Mouse (Mus musculus) layer of hippocampus, adult 18-20 months (tissue): Measurements from ENCODE around the gene Abl1. TPM values are rescaled to one million over a fixed set of nuclear protein-coding genes. Genes with fewer than 3 reads are reported as not detected.
"Not testable (repeated sequence)": the region's sequence is repeated elsewhere in the genome, so short reads cannot be mapped to it uniquely, and the experiment has no call there.

Experiments used
- DNase-seq, 2 experiments: peaks; one replicate each; pipeline ENCODE4 v3.0.0; 2022; ENCODE audit warnings: low spot score in 2 of 2
- long read RNA-seq: library from polyadenylated mRNA; stranded (forward); transcript quantifications from one replicate; pipeline ENCODE4 v2.0.0, GENCODE M21; 2021
- total RNA-seq, 2 experiments: library from RNA; stranded (reverse); gene quantifications; 2 replicates each; pipeline ENCODE4 v1.2.3; 2021

The Abl1 gene
- total RNA-seq: 10 to 100 TPM; 42.5 to 46.0 TPM
- long read RNA-seq, full-length matches to known transcripts: 26 of 49 reads
- long read RNA-seq, partial matches to known transcripts: 18 of 49 reads
- long read RNA-seq, other reads (novel, unspliced or antisense): 5 of 49 reads

- DNase-seq: peak; percentile 95 to 97
Measured at GRCm38 (mm10) chr2:31688074-31688925, at the start of gene Abl1. Gene Abl1, plus strand, starts transcription at chr2:31688376.

DNA sequence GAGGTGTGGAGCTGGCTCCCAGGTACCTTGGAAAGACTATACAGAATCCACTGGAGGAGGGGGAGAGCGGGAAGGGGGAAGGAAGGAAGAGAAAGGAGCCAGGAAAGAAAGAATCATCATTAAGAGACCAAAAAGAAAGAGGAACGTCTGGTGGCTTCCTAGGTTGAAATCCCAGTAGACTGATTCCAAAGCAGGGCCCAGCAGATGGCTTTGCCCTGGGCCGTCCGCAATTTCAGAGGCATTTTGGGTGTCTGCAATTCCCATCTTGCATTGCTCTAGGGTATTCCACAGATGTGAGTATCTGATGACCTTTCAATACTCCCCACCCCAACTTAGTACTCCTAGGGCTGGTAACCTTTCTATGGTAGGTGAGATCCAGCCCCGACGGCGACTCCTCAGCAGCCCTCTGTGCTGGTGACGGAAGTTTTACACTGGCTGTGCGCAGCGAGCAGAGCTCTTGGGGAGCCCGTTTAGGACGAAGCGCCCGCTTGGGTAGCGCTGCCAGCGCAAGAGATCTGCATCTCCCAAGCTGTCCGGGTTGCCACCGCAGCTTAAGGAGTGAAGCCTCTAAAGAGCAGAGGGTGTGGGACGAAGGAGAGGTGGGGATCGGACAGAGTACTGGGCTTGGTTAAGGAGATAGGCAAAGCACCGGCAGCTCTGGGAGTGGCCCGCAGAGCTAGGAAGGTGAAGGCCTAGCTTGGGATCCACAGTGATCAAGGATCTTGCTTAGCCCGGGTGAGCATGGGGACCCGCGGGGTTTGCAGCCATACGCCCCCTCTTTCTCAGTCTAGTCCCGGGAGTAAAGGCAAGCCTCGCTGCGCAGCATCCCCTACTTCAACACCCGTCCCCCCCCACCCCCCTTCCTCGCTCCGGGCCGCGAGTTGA, 49.4 kb upstream of the Abl1 start:
- DNase-seq: no peak

DNA sequence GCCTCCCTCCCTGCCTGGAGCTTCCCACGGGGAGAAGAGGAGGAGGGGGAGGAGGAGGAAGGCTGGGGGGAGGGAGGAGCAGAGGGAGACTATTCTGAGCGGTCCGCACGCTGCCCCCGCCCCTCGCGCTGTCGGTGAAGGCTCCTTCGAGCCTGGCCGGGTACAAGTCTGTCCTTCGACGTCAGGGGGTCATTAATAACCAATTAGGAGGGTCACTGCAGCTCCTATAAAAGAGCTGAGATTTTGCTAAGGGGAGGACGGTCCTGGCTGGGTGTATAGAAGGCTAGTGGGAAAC, 48.8 kb upstream of the Abl1 start:
- DNase-seq: no peak

GRCm38 (mm10) chr2:31639901-31640608, 48.1 kb upstream of the Abl1 start, which contains the start of gene Prdm12:
Gene Prdm12, plus strand, starts transcription at chr2:31640037.
- no peak for DNase-seq

DNA sequence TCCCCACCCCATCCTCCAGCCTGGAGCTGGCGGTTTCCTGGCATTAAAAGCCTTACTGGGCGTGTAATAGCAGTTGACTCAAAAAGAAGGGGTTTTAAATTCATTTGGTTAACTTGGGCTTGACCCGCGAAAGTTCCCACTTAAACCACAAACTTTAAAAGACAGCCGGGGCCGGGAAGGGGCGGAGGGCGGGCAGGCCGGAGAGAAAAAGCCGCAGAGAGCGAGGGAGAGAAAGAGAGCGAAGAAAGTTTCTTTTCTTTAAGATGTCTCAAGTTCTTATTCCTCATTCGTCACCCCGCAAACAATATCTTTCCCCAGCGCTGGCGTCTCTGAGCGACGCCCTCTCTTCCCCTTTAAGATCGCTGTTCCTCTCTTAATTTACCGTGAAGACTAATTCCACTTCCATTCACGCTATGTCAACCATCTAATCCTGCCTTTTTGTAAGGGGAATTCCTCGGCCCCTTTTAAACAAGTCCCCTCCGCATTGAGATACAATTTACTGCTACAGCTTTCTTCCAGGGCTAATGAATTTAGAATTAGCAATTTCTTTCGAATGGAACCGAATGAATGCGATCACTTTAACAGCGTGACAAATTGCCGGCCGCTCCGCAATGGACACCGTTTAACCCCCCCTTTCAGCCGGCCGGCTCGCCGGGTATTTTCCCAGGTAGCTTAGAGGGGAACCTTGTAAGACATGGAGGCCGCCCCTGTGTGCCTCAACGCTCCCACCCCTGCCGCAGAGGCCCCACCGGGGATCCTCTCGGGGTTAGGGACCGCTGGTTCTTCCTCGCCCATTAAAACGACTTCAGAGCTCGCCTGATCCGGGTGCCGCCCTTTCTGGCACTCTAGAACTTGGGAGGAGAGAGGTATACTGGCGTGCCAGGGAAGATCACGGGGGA, 47.3 kb upstream of the Abl1 start:
- DNase-seq: no peak

DNA sequence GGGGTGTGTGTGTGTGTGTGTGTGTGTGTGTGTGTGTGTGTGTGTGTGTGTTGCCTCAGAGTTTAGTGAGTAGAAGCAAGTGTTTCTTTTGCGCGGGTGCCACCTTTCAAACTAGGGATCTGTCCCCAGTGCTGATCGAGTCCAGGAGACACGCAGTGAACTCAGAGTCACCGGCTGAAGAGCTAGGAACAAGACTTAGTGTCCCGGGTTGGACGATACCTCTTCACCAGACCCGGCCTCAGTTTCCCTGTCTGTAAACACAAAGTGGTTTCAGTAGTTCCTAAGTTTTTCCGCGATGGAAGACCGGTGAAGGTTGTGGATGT, 46.7 kb upstream of the Abl1 start:
- no peak for DNase-seq

DNA sequence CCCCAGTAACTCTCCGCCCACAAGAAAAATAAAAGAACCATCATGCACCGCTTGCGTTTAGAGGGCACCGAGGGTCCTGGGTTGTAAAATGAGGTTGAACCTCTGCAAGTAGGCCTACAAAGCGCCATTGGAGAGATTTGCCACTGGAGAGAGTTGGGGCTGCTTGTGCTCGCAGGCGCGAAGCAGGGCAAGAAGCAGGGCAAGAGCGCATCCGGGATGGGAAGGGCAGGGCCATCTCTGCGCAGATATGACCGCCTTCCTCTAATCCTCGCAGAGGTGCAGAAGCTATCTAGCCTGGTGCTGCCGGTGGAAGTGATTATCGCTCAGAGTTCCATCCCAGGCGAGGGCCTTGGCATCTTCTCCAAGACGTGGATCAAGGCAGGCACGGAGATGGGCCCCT, 46.2 kb upstream of the Abl1 start:
- DNase-seq: no peak

- peak; percentile 70 to 78 for DNase-seq
Measured at GRCm38 (mm10) chr2:31653971-31654853, 34.0 kb upstream of the Abl1 start.

DNA sequence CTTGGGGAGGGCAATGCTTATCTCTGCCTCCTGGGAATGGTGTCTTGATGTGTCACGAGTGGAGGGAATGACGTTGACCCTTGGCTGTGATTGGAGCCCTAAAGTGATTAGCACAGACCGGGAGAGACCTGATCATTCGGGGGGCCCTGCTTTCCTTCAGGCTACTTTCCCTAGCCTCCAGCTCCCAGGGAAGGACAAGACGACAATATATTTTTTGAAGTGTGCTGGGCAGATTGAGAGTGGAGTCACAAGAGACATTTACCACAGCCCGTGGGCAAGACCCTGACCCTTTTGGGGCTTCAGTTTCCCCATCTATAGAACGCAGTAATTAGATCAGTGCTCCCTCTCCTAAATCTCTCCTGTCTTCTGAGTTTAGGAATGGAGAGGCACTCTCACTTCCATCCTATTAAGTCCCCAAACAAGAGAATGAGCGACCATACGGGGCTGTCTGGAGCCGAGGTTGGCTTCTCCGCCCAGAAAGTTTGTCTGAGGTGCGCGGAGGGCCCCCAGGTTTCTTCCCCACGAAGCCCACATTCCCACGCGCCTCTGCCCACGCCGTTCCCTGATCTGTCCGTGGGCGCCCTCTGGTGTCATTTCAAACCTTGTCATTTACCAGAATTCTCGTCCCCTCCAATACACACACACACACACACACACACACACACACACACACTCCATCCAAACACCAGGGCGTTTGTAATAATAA, 33.2 kb upstream of the Abl1 start:
- peak; percentile 47 to 79 for DNase-seq

DNA sequence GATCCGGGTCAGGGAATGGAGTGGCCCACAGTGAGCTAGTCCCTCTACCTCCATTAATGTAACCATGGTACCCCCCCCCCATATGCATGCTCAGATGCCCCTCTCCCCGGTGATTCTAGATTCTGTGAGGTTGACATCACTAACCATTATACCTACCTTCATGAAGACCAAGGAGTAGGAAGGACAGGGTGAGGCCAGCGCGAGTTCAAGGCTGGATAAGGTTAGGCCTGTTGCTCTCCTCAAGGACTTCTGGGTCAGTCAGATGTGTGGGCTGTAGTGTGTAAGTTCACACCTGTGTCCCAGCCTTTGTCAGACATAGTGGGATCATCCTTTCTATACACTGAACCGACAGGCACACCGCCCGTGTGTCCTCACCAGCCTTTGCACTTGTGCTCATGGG, 31.8 kb upstream of the Abl1 start:
- no peak for DNase-seq

DNA sequence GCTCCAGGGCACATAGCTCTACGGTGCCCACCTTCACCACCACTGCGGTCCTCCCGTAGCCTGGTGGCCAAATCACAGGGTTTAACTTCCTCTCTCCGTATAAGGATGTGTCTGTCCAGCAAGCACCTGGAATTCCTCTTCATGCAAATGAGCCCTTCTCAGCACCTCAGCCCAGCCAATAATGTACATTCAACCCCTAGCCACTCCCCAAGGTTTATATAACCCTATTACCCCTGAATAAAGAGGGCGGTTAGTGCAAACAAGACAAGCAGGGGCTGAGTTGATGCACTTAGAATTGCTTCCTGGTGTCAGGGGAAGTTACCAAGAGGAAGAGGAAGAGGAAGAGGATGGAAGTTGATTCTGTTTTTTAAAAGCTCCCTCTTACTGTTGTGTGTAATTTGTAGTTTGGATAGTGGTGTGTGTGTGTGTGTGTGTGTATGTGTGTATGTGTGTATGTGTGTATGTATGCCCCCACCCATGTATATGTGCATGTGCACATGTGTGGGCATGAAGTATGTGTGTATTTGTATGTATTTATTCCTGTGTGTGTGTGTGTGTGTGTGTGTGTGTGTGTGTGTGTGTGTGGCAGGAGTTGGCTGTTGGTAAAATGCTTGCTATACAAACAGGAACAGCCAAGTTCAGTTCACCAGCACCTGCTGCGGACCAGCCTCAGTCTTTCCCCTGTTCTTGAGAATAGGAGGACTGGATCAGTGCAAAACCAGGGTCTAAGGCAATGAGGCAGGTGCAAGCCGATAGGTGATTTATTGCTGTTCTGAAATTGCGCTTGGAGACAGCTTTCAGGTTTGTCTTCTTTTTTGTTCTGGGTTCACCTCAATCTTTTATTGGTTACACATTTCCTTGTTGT, 25.0 kb upstream of the Abl1 start:
- DNase-seq: no peak

DNA sequence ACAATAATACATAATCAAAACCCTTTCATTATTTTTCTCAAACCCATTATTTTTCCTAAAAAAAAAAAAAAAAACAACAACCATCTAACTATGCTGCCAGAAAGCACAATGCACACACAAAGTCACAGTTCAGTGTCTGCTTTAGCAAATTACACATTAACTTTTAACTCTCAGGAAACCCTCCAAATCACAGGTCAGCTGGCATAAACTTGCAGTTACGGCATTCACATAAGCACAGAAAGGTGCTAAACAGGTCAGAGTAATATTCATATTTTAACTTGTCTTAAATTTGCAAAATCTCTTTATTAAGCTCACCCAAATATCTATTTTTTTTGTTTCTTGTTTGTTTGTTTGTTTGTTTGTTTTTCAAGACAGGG, 24.4 kb upstream of the Abl1 start:
- no peak for DNase-seq

- DNase-seq: no peak
Measured at GRCm38 (mm10) chr2:31667332-31667731, 20.8 kb upstream of the Abl1 start.

- peak; percentile 90 to 96 for DNase-seq
Measured at GRCm38 (mm10) chr2:31670551-31671035, 17.6 kb upstream of the Abl1 start, which contains the start of gene Exosc2. Gene Exosc2, plus strand, starts transcription at chr2:31670715.

- DNase-seq: no peak
Measured at GRCm38 (mm10) chr2:31678641-31679040, 9.5 kb upstream of the Abl1 start.

- DNase-seq: not testable (repeated sequence)
Measured at GRCm38 (mm10) chr2:31681051-31681707, 7.0 kb upstream of the Abl1 start.

DNA sequence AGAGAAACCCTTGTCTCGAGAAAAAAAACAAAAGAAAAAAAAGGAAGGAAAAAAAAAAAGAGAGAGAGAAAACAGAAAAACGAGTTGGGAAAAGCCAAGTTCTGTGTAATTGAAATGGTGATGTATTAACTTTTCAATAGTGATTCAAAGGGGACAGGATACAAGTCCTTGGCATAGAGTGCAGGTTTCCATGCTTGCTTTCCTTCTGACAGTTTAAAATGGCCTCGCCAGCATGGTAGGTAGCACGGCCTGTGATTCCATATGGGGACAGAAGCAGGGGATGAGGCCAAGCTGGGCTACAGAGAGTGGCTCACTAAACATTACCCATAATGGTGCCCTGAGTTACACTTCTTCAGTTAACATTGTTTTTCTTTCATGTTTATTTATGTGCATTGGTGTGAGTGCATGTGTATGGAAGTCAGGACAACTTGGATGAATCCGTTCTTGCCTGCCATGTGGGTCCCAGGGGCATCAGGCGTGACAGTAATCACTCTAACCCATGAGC, 6.4 kb upstream of the Abl1 start:
- no peak for DNase-seq
